Mouse (Mus musculus): Measurements from ENCODE around the gene 1700093K21Rik. TPM values are rescaled to one million over a fixed set of nuclear protein-coding genes. Genes with fewer than 3 reads are reported as not detected.

The 1700093K21Rik gene
- polyA plus RNA-seq, 1 experiment from 2014 or later = not detected

GRCm38 (mm10) chr11:23496661-23497060, 24.3 kb downstream of the 1700093K21Rik start:
- no peak for DNase-seq (ENCODE audit: low spot score)
- peaks cover 46% of the 10 kb centered on the region for H3K36me3 ChIP-seq
- H3K9me3 ChIP-seq (replicated peaks) = no peaks in the 10 kb centered on the region
- H3K27ac ChIP-seq (replicated peaks) = peak overlapping the region; percentile 99
- WGBS = 59% methylated on average over 6 of the region's 6 CpGs
- H3K4me1 ChIP-seq = peaks cover 32% of the 10 kb centered on the region
- peak overlapping the region; percentile 86 for H3K4me3 ChIP-seq
- no peaks in the 10 kb centered on the region for H3K27me3 ChIP-seq (ENCODE audit: low read depth, poor library complexity, severe bottlenecking)

DNA sequence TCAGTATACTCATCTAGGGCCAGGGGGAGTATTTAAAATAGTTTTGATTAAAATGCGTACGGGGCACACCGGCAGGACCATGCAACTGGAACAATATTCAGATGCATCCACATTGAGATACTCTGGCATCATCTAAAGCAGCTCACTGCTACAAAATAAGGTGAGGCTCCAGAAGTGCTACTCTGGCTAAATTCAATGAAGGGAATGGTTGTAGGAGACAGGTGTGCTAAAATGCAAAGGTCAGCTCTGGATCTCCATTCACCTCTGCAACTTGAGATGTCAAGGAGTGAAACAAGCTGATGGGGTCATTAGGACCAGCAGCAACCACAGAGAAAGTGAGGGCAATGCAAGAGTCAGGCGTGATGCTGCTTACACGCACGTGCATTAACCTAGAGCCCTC, 25.7 kb downstream of the 1700093K21Rik start:
- WGBS = 94% methylated on average over 6 of the region's 6 CpGs

DNA sequence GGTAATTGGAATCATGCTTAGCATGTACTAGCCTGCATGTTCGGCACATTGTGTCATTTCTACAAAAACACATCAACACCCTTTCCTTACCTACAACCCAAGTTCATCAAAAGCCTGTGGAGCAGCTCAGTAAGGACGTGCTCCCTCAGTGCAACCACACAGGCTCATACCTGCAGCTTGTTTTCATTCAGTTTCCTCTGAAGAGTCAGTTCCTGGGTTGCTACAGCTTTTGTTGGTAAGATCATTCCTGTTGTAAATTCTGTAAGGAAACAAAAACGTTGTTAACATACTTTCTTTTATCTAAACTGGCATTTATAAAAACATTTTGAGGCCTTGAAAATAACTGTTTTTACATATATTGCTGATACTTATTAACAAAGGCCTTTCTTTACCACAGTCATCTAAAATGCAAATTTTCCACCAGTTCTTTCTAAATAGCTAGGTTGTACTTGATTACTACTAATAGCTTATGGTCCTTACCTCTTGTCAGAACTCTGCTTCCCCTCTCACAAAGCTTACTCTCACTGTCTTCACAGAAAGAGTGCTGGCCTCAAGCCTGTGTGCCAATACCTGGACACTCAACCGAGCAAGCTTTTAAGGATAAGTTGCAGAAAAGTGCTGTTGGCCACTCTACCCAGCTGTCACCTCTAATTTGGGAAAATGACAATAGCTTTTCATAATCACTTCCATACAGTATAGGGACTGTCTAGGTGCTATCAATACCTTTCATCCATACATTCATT, 28.7 kb downstream of the 1700093K21Rik start:
- WGBS = 92% methylated on average over 4 of the region's 4 CpGs
- no peak for DNase-seq (ENCODE audit: low spot score)
- peaks cover 90% of the 10 kb centered on the region for H3K36me3 ChIP-seq

More for the DNA sequence above, 25.7 kb downstream of the 1700093K21Rik start:
- H3K27me3 ChIP-seq (ENCODE audit: low read depth, poor library complexity, severe bottlenecking) = no peaks in the 10 kb centered on the region
- no peak overlapping the region for H3K4me3 ChIP-seq
- no peak for DNase-seq (ENCODE audit: low spot score)
- peaks cover 32% of the 10 kb centered on the region for H3K4me1 ChIP-seq
- H3K27ac ChIP-seq (replicated peaks) = no peak overlapping the region
- no peaks in the 10 kb centered on the region for H3K9me3 ChIP-seq (replicated peaks)
- peaks cover 60% of the 10 kb centered on the region for H3K36me3 ChIP-seq

DNA sequence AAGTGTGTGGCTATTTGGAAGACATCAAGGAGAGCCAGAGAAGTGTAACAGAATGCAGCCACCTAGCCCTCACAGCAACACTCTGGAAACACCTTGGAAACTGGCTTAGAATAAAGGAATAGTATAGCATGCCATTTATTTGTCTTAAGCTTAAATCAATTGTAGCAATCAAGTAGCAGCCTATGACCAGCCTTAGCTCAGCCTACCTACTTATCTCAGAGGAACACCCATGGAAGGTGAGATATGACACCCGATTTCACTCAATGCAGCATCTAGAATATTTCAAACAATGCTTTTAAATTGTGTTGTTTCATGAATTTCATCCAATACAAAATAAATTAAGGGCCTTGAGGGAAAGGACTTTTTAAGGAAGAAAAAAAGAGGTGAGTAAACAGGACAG, 31.0 kb downstream of the 1700093K21Rik start:
- peaks cover 97% of the 10 kb centered on the region for H3K36me3 ChIP-seq

More for the DNA sequence above, 28.7 kb downstream of the 1700093K21Rik start:
- Histone ChIP-seq H3K4me3 (no peak overlapping the region), H3K27me3 (ENCODE audit: low read depth, poor library complexity, severe bottlenecking) (no peaks in the 10 kb centered on the region), H3K4me1 (peaks cover 25% of the 10 kb centered on the region), H3K27ac (replicated peaks) (no peak overlapping the region), H3K9me3 (replicated peaks) (no peaks in the 10 kb centered on the region)

More for the DNA sequence above, 31.0 kb downstream of the 1700093K21Rik start:
- Histone ChIP-seq H3K4me3 (no peak overlapping the region), H3K4me1 (peaks cover 3% of the 10 kb centered on the region; the same call in 1 of the 2 replicates), H3K27me3 (ENCODE audit: low read depth, poor library complexity, severe bottlenecking) (no peaks in the 10 kb centered on the region), H3K27ac (replicated peaks) (no peak overlapping the region), H3K9me3 (replicated peaks) (no peaks in the 10 kb centered on the region)
- 88% methylated on average over 1 of the region's 1 CpGs for WGBS
- no peak for DNase-seq (ENCODE audit: low spot score)

Small RNA genes within 50 kb of the gene (microRNA-seq; reads per million reads assigned to microRNA genes)
- gene Gm47279 = not detected

Other genes with a start within 250 kb of the 1700093K21Rik start
- gene Usp34, start 214.3 kb downstream of the 1700093K21Rik start, polyA plus RNA-seq (2016; fragmentation: Nextera tagmentation; extraction: Ambion mirVana) = 19.6 and 22.0 TPM in 2 replicates
- 136 and 137 TPM in 2 replicates for gene Ahsa2, start 23.1 kb downstream of the 1700093K21Rik start, polyA plus RNA-seq (2016; fragmentation: Nextera tagmentation; extraction: Ambion mirVana)
- 39.2 and 51.6 TPM in 2 replicates for gene 0610010F05Rik, start 112.5 kb upstream of the 1700093K21Rik start, polyA plus RNA-seq (2016; fragmentation: Nextera tagmentation; extraction: Ambion mirVana)
- 18.8 and 18.9 TPM in 2 replicates for gene Pus10, start 144.5 kb upstream of the 1700093K21Rik start, polyA plus RNA-seq (2016; fragmentation: Nextera tagmentation; extraction: Ambion mirVana)
- 36.0 and 37.0 TPM in 2 replicates for gene Pex13, start 144.8 kb upstream of the 1700093K21Rik start, polyA plus RNA-seq (2016; fragmentation: Nextera tagmentation; extraction: Ambion mirVana)
- 0.55 and 0.59 TPM in 2 replicates for gene Rel, start 249.8 kb upstream of the 1700093K21Rik start, polyA plus RNA-seq (2016; fragmentation: Nextera tagmentation; extraction: Ambion mirVana)

All from midbrain, embryonic 10.5 days (tissue).